Comparison of ENCODE assay signal across 8 mouse cellular contexts in the genomic region with DNA sequence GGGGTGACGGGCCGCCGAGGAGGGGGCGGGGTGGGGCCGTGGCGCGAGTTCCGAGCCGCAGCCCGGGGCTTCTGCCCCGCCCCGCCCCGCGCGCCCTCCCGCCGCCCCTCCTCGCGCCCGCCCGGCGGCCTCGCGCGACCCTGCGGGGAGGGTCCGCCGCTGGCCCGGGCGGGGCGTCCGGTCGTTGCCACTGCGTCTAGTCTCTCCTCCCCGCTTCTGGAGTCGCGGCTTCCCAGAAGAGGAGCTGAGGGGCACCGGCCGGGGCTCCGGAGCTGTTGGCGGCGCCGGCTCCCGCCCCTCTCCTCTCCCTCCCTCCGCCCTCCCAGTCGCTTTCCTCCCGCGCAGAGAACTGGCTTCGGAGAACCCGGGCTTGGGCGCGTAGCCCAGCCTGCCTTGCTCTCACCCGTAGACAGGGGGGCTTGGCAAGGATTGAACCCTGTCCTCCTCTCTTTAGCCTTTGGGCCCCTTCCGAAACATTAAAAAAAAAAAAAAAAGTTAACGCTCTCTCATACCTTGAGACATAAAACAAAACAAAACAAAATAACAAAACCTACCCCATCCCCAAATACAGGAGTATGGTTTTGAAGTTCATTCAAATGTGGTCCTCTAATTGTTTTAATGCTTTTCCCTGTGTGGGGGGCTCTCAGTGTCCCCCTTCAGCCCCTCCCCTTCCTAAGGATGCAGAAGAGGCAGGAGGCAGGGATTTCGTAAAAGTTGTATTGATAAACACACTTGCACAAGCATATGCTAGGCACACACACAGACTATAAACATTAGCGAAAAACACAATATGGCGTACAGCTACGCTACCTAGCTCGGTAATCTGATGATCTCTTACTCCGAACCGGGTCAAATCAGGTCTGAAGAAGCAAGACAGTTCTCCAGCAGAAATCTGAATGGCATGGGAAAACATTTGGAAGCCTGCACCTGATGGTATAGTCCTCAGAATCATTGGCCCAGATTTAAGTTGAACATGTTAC. TPM values are rescaled to one million over a fixed set of nuclear protein-coding genes. Genes with fewer than 3 reads are reported as not detected.
DNase-seq lines count a peak whose midpoint lies in the region; ATAC-seq and TF ChIP-seq lines count a peak whose summit lies in the region.

No protein-coding gene starts in this region.

- WGBS in forebrain, postnatal 0 days: under 1% methylated on average over 29 of the region's 62 CpGs
- 2% methylated on average over 40 of the region's 62 CpGs for WGBS in lung, embryonic 16.5 days

- no peaks in the 10 kb centered on the region for H3K4me1 ChIP-seq in forebrain, postnatal 0 days (ENCODE audit: insufficient read depth)
- no peaks in the 10 kb centered on the region; the same call in 1 of the 2 replicates for H3K4me1 ChIP-seq in lung, embryonic 16.5 days (replicated peaks; ENCODE audit: control insufficient read depth, insufficient read depth, low read length)

- peak overlapping the region; percentile 93 for H3K27ac ChIP-seq in forebrain, postnatal 0 days (ENCODE audit: low read depth, low read length)
- H3K27ac ChIP-seq in lung, embryonic 16.5 days (ENCODE audit: low read length): peak overlapping the region; percentile 99

- no peaks in the 10 kb centered on the region for H3K27me3 ChIP-seq in forebrain, postnatal 0 days (ENCODE audit: insufficient read depth, low read length)
- no peaks in the 10 kb centered on the region for H3K27me3 ChIP-seq in lung, embryonic 16.5 days (ENCODE audit: control insufficient read depth, insufficient read depth, low read depth, low read length)

- no peaks in the 10 kb centered on the region for H3K36me3 ChIP-seq in forebrain, postnatal 0 days (ENCODE audit: insufficient read depth)
- H3K36me3 ChIP-seq in lung, embryonic 16.5 days (ENCODE audit: control insufficient read depth, insufficient read depth, low read length): no peaks in the 10 kb centered on the region

- peak; percentile 31 for TF ChIP-seq CTCF in forebrain, postnatal 0 days (IDR thresholded peaks at IDR 0.05; ENCODE audit: low read depth)

- H3K9me3 ChIP-seq in forebrain, postnatal 0 days (ENCODE audit: low read length): no peaks in the 10 kb centered on the region
- no peaks in the 10 kb centered on the region for H3K9me3 ChIP-seq in lung, embryonic 16.5 days (ENCODE audit: control insufficient read depth, low read length)

- H3K9ac ChIP-seq in forebrain, postnatal 0 days: peak overlapping the region; percentile 71
- H3K9ac ChIP-seq in lung, embryonic 16.5 days (ENCODE audit: low read length): peak overlapping the region; percentile 86

- ATAC-seq in forebrain, postnatal 0 days: peak; percentile 16
- ATAC-seq in hematopoietic stem cell, adult 5-6 weeks (replicated peaks in 1 of 2; ENCODE audit: insufficient read depth in 1 of 2, low FRiP score in 2 of 2, low TSS enrichment in 1 of 2, low read depth in 1 of 2, poor library complexity in 2 of 2, severe bottlenecking in 2 of 2): peak; percentile 8 to 26
- peak; percentile 67 for ATAC-seq in lung, embryonic 16.5 days (ENCODE audit: low read depth)

- peak overlapping the region; percentile 81 for H3K4me3 ChIP-seq in forebrain, postnatal 0 days (ENCODE audit: low read depth, low read length)
- H3K4me3 ChIP-seq in lung, embryonic 16.5 days (ENCODE audit: low read length): peak overlapping the region; percentile 71

- H3K4me2 ChIP-seq in forebrain, postnatal 0 days (ENCODE audit: low read depth): peak overlapping the region; percentile 59
- peak overlapping the region; percentile 85 for H3K4me2 ChIP-seq in lung, embryonic 16.5 days (ENCODE audit: low read depth, low read length)

- peak; percentile 80 for DNase-seq in NIH3T3 (ENCODE audit: low read depth)
- peak; percentile 83 to 85 for DNase-seq in cerebellum, adult 18-20 months
- peak; percentile 75 for DNase-seq in forebrain, postnatal 0 days
- peak; percentile 71 for DNase-seq in layer of hippocampus, adult 9-11 months
- DNase-seq in ovary, postnatal 14 days (ENCODE audit: low spot score): peak; percentile 65
- peak; percentile 59 to 71 for DNase-seq in urinary bladder, adult 18-20 months (ENCODE audit: low spot score in 2 of 2)

RNA-seq across cellular contexts. Expression of a gene that starts 0.6 kb away (rescaled TPM):
- 38.5 and 63.4 TPM in 2 replicates for total RNA-seq in forebrain, postnatal 0 days (2014; rRNA removed)
- polyA plus RNA-seq in forebrain, postnatal 0 days (2015; fragmentation: Nextera tagmentation; extraction: Ambion mirVana): 29.1 and 90.9 TPM in 2 replicates
- total RNA-seq in hematopoietic stem cell, adult 5-6 weeks (2017): 34.1 and 45.7 TPM in 2 replicates
- 21.8 and 25.2 TPM in 2 replicates for polyA plus RNA-seq in lung, embryonic 16.5 days (2015; fragmentation: Nextera tagmentation; extraction: Ambion mirVana)

Comparison
In these comparisons a context has a peak if more than half of its experiments do, and no peak if none do; other contexts are left out.
1. Peak in every context shown above with its lines: DNase-seq, ATAC-seq, H3K4me3 ChIP-seq and H3K27ac ChIP-seq.
2. ATAC-seq: peak in every context shown above with its lines; median percentile 67 in lung, embryonic 16.5 days; 17 in hematopoietic stem cell, adult 5-6 weeks; 16 in forebrain, postnatal 0 days.